Mouse (Mus musculus) cerebellum, adult 8-10 months (tissue): ENCODE data around the gene Vmn2r42.
"Not testable (repeated sequence)": the region's sequence is repeated elsewhere in the genome, so short reads cannot be mapped to it uniquely, and the experiment has no call there.

Source experiments
- DNase-seq: peaks from one replicate; pipeline ENCODE4 v3.0.0; 2022

The Vmn2r42 gene

DNA sequence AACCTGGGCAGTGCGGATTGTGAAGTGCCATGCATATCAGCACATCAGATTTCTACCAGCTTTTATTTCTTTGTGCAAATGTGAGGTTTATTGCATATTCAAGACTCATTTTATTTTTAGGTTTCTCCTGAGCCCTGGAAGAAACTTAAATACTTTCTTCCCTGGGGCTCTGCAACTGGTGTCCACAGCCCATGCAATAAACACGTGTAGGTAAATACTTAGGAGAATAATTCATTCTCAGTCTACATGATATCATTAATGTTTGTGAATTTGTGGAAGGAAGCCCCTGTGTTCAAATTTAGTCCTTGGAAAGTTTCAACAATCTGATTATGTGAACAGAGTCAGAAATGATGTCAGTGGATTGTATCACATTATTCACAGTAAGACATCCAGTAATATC is at the start of gene Vmn2r42:
Gene Vmn2r42 (minus strand): TSS at position 101 of the 400 bp plus-strand sequence.
- DNase-seq: not testable (repeated sequence)

DNA sequence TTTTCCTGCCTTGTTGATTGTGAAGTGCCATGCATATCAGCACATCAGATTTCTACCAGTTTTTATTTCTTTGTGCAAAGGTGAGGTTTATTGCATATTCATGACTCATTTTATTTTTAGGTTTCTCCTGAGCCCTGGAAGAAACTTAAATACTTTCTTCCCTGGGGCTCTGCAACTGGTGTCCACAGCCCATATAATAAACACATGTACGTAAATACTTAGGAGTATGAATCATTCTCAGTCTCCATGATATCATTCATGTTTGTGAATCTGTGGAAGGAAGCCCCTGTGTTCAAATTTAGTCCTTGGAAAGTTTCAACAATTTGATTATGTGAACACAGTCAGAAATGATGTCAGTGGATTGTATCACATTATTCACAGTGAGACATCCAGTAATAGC is 38.6 kb downstream of the Vmn2r42 start, which contains the start of gene Vmn2r41:
Gene Vmn2r41 (minus strand): TSS at position 101 of the 400 bp plus-strand sequence.
- DNase-seq: not testable (repeated sequence)
